Mouse (Mus musculus) common myeloid progenitor, adult 5-6 weeks (primary cell): ENCODE results near the gene Gm28051. TPM values are rescaled to one million over a fixed set of nuclear protein-coding genes. Genes with fewer than 3 reads are reported as not detected.

ENCODE experiments used
- ATAC-seq: replicated peaks from 2 replicates; pipeline ENCODE4 v1.8.0; 2016; ENCODE audit warnings: low read depth, mild to moderate bottlenecking, moderate TSS enrichment, inconsistent platforms; ENCODE audit not compliant: poor library complexity, severe bottlenecking
- total RNA-seq: library from RNA; stranded (forward); fragments of 200-1000, 187-1606 nt; gene quantifications from 2 replicates; pipeline ENCODE4 v1.2.3, GENCODE M21; 2017

Gm28051 gene
- total RNA-seq, 1 experiment from 2014 or later, result not detected

DNA sequence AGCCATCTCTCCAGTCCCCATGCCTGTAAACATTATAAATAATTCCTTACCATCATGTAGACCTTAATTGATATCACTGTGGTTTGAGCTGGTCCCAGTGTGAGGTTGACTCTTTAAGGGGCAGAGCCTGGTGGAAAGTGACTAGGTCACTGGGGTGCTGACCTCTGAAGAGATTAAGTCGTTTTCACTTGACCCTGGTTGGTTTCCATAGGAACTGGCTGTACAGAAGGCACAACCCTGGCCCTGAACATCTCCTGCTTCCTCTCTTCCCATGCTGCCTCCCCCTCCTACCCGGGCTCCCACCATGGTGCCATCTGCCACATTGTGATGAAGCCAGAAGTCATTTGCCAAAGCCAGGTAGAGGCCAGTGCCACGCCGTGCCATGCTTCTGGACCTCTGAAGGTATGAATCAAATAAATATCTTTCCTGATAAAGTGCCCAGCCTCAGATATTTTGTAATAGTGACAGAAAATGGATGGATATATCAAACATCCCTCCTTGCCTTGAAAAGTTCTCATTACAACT is 46.7 kb downstream of the Gm28051 start:
- ATAC-seq, result no peak

DNA sequence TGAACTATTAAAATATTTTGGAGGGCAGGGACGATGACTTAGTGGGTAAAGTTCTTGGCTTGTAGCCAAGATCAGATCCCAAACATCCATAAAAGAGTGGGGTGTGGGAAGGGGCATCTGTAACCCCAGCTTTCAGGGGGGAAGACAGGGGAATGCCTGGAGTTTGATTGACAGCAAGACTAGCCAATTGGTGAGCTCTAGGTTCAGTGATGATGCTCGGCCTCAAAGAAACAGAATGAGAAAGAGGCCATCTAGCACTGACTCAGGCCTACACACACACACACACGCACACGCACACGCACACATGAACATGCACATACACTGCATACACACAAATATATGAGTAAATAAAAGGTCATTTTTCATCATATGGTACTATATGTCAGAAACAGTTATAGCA is 47.7 kb downstream of the Gm28051 start:
- ATAC-seq, result no peak

DNA sequence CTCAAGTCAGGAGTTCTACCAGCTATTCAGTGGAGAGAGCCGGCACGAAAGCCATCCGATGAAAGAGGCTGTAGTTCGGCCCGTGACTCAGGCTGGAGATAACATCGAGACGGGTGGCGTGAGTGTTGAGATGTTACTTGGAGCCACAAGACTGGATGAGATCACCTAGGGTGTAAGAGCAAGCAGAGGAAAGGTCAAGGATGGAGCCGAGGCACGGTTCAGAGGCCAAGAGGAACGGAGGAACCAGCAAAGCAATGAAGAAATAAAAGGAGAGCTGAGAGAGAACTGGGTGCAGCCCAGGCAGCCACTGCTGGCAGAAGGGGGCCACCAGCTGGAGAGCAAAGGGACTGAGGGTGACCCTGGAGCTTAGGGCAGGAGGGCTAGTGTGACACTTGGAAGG is 49.3 kb downstream of the Gm28051 start:
- ATAC-seq, result no peak

DNA sequence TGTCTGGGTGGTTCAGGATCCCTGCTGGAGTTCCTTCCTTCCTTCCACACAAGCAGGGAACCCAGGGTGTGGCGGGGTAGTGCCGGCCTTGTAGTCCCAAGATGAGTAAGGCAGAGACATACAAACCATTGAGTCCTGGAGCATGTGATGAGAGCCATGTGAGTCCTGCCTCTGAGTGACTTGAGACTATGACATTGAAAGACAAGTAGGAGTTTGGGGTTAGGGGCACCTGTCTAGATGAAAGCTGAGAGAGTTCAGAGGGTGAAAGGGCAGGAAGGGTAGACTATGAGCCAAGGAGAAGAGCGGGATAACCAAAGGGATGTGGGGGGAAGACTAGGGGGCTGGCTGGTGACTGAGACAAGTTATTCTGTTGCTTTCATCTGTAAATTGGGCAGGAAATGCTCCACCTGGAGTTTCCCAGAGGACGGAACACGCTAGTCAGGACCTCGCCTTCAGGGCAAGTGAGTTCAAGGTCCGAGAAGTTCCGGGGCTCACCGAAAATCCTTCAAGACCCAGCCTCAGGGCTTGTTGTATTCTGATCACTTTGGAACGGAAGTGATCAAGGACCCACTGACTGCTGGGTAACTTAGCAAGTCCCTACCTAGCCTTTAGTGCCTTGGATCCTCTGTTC is 50.6 kb downstream of the Gm28051 start:
- ATAC-seq, result no peak

DNA sequence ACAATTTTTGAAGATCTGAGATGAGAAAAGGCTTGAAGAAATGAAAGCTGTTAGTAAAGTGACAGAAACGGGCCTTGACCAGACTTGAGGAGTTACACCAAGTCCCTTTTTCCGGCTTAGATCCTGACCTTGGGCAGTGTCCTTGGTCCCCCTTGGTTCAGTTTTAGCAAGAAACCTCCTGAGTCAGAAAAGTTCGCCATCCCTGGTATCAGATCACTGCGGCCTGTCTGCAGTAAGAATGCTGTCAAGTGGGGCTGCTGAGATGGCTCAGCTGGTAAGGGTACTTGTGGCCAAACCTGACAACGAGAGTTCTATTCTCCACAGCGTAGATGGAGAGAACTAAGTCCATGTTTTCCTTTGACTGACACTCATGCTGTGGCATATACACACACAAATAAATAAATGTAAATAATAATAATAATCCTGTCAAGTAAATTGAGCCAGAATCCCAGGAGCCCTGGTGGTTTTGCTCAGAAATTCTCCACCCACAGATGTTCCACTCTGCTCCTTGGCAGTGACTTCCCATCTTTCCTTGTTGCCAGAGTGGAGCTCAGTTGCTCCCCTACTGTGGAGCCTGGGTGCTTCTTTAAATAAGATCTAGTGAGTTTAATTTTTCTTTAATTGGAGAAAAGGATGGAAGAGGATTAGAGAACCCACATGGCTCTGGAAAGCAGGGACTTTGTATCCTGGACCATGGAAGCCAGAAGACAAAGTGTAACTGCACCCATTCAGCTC is 51.5 kb downstream of the Gm28051 start:
- ATAC-seq, result no peak

DNA sequence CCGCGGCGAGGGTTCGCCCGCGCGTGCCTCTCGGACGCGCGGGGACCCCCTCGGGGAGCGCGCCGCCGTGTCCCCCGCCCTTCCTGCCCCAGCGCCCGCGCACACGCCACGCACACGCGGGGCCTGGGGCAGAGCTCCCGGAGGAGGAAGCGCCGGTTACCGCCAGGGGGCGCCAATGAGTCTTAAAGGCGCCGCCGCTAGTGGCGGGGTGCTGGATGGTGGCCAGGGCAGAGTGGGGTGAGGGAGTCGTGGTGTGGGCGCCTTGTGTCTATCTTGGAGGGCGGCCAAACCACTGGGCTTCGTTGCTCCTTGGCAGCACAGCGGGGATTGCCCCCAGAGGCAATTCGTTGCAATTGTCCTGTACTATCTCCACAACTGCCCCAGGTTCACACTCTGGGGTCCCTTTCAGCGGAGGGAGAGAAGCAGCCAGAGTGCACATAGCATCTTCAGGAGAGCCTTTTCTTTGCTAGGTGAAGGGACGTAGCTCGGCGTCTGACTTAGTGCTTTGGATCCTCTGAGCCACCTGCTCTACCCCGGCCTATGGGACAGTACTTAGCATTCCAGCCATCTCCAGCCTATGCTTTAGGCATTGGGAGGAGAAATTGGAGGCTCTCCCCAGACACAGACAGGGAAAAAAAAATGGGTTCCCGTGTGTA is 52.2 kb downstream of the Gm28051 start:
- peak; percentile 73 for ATAC-seq

DNA sequence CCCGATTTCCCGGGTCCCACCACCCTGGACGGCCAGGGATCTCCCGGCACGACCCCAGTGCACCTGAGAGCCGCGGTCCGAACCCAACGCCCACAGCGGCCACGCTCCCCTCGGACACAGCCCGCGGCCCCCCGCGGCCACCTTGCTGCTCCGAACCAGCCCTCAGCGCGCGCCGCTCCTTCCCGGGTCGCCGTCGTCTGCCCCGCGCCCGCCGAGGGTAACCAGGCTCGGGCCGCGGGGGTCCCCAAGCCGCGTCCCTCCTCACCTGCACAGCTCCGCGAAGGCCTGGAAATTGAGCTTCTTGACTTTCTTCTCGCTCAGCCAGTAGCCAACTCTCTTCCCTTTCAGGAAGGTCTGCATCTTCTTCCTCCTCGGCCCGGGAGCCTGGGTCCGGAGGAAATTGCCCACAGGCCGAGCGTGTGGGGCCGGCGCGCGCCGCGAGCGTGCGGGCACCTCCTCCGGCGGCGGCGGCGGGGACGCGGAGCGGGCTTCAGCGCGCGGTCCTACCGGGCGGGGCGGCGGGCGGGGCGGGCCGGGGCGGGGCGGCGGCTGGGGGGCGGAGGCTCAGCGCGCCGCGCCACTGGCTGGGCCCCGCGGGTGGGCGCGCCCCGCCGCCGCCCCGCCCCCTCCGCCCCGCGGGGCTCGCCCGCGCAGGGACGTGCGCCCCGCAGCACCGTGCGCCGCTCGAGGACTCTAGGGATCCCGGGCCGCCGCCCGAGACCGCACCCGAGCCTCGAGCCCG is 52.9 kb downstream of the Gm28051 start, which contains the start of gene Itpk1:
Itpk1 (minus strand) TSS at position 474 of the 742 bp plus-strand sequence.
- ATAC-seq, result peak; percentile 12; the same call in 1 of the 2 replicates

DNA sequence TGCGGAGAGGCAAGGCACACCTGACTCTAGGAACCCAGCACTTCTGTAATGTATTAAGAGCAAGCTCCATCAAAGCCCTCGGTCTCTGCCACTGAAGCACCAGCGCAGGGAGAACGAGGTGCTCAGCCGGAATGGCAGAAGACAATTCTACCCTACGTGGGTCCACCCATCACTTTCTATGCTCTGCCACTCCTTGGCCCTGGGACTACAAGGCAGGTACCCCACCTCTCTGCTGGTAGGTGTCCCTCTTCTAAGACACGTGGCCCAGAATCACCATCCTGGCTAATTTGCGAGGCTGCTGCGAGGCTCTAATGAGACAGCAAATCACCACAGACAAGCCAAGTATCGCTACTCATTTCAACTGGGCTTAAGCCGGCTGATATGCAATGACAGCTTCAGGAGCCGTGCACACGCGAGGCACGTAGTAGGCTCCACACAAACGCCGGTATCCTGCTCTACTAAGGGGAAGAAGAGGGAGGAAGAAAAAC is 53.6 kb downstream of the Gm28051 start:
- ATAC-seq, result no peak

DNA sequence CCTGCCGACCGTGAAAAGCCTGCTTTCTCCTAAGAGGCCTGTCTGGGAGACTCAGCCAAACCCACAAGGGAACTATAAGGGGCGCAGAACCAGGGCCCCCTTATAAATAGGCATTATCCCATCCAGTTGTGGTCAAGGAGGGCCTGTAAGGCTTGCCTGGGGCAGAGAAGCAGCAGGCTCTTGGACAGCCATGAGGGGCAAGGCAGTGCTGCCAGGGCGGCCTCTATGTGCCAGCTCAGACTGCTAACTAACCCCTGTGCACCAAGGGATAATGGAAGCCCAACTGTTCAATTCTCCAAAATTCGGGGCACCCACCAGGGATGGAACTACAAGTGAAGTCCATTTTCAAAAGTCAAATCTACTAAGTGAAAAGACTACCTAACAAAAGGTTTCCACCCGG is 54.1 kb downstream of the Gm28051 start:
- no peak for ATAC-seq

DNA sequence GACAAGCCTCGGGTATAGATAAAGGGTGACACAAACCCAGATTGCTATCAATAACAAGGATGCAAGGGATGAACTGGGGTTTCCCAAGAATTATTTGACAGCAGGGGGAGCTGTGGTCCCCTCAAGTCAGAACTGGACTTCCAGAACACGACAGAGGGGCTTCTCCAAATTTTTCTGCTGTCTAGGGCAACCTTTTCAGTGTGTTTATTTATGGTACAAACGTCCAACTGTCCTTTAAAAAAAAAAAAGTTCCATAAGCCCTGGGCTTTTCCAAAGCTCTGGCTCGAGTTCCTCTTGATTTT is 54.5 kb downstream of the Gm28051 start:
- ATAC-seq, result no peak

DNA sequence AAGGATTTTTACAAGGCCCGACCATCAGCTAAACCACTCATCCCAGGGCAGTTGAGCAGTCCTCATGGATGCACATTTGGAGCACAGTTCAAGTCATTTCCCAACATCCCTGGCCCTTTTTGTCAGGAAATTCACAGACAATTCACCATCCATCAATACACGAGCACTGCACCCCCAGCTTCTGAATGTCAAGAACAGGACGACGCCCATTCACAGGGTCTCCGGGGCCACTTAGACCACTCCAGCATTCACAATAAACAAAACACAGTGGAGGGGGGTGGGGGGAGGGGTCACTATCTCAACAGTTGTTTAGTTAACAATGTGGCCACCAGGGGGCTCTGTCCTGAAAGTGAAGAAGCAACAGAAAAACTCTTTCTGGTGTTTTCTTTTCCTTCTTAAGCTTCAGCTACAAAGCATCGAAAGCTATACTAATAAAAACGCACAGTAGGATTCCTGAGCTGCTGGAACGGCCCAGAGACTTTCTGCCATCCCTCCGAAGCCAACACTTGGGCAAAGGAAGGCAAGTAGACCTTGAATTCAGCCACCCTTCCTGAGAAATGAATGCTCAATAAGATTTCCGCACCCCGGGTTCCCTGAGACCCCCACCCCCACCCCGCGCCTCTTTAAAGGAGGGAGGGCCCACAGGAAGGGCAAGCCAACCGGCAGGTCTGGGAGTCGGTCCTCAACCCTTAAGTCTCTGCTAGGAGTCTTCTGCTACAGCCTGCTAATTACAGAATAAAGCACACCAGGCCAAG is 55.0 kb downstream of the Gm28051 start:
- peak; percentile 19; the same call in 1 of the 2 replicates for ATAC-seq

DNA sequence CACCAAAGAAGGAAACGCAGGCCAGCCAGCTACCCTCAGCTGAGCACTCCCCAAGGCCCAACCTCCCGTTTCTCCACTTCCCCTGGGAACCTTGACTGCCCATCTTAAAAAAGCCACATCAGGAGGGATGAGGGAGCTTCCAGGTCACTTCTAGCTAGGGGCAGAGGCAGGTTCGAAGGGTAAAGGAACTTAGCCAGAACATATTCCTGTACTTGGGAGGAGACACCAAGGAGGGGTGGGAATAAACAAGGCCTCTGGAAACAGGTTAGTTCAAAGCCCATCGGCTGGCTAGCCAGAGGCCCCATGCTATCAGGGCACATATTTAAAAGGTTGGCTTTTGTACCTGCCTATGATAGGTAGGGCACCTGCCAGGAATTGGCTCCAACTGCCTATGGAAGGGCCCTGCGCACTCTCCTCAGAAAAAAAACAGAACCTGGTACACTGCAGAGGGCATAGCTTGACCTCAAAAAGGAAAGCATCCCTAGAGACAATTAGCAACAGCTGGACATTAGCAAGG is 55.8 kb downstream of the Gm28051 start:
- no peak for ATAC-seq

DNA sequence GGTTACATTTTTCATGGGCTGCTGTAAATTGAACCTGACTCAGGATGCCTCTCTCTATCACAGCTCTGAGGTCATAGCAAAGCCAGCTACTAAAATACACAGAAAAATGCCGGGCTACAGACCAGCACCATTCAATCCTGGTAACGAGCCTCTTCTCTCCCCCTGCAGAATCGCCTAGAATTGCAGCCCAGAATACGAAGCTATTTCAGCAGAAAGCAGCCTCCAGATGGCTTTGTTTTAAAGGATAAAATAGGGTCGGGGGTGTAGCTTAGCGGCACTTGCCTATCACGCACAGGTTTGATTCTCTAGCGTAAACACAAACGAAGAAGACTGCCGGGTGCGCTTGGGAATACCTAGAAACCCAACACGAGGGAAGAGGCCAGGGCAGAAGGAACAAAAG is 57.1 kb downstream of the Gm28051 start:
- no peak for ATAC-seq

DNA sequence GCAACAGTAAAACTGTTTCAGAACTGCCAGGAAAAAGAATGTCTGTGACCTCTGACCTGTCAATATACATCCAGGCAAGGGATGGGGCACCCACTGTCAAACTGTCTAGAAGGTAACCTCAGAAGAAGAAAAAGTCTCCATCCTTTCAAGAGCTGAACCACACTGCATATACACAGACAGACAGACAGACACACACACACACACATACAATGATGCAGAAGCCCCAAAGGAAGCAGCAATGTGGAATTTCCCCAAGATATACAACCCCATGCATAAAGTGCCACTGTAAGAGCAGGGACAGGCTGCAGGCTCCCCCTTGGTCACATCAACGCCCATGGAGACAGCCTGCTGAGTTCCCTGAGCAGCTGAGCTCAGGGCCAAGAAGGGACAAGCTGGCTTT is 58.4 kb downstream of the Gm28051 start:
- ATAC-seq, result no peak

DNA sequence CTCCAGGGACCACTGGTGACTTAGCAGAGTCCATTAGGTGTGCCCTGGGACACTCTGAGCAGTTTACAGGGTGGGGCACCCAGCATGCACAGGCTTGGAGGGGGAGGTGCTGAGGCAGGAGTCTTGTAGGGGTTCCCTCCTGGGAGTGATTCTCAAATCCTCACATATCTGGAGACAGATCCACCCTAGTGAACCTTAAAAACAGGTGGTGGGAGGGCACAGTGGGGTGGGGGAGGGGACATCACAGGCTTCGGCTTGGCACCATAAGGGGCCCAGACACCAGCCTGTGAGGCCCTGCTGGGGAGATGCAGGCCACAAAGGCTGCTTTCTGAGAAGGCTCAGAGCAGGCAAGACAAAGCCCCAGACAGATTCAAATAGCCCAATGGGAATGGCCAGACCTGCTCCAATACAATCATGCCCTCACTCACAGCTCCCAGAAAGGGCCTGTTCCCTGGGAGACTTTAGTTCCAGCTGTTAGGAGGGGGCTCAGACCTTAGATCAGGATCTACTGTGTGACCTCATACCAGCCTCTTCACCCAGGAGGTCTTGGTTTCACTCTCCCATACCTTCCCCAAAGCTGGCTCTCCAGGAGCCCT is 59.4 kb downstream of the Gm28051 start:
- ATAC-seq, result no peak

DNA sequence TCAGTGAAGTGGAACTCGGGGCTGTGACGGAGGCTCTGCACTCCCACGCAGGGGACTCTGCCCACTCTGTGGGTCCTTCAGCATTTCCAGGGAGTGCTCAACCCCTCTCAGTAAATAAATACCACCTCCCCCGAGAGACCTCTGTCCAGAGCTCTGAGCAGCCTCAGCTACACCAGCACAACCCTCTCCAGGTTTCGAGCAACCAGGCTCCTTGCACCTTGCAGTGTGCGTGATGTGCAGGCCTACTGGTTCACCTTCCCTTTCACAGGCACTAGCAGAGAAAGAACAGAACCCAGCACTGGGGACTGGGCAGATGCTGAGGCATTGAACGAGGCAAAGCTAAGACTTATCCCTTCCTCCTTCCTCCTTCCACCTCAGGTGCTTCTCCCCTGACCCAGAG is 60.2 kb downstream of the Gm28051 start:
- no peak for ATAC-seq

DNA sequence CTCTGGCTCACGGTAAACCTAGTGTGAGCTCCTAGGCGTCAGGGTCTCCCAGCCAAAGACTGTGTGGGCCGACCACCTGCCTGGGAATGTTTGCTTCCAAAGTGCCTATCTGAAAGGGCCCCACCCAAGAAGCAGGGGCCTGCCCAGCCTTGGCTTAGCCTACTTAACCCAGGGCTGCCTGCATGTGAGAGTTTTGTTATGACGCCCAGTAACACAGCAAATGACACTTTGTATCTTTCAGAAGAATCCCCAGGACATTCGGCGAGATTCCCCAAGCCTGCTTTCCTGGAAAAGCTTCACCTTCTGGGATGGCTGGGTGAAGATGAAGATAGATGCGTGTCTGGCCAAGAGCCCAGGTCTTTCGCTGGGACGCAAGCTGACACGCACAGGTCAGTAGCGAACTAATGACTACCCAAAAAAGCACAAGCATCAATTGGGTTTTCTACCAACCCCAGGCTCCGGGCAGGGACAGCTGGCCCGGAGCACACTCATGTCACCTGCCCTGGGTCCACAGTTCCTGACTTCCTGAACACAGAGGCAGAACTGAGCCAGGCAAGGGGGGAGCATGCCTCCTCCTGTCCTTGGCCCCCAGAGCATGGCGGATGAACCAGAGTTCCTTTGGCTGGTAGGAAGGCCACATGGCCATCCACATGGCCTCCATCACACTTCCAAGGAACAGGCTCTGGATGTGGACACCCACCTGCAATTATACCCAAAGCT is 60.8 kb downstream of the Gm28051 start:
- ATAC-seq, result no peak
